Mouse (Mus musculus) hindbrain, embryonic 11.5 days (tissue): ENCODE results near the gene Creb5. TPM values are rescaled to one million over a fixed set of nuclear protein-coding genes. Genes with fewer than 3 reads are reported as not detected.

ENCODE experiments used
- ATAC-seq: fragments of 200-750 bp; cut with Nextera tagmentation; 2 replicates; pipeline ENCODE4 v1.8.0; 2017; ENCODE audit warnings: mild to moderate bottlenecking, moderate TSS enrichment, moderate library complexity; ENCODE audit not compliant: low FRiP score
- DNase-seq: peaks from one replicate; pipeline ENCODE4 v3.0.0-alpha.2; 2015; ENCODE audit warnings: low spot score
- H3K27ac ChIP-seq: fragments of 300-500 bp; sonication (generic); 2 replicates; pipeline ENCODE4 v1.5.1; 2014; ENCODE audit warnings: mild to moderate bottlenecking, low read depth, low read length
- H3K27me3 ChIP-seq: fragments of 300-500 bp; sonication (generic); 2 replicates; pipeline ENCODE4 v1.6.1; 2014; ENCODE audit warnings: mild to moderate bottlenecking, low read length, moderate library complexity, mixed read lengths; ENCODE audit not compliant: control insufficient read depth, insufficient read depth
- H3K36me3 ChIP-seq: fragments of 300-500 bp; sonication (generic); 2 replicates; pipeline ENCODE4 v1.6.1; 2014; ENCODE audit warnings: mild to moderate bottlenecking, low read length, moderate library complexity, mixed read lengths; ENCODE audit not compliant: control insufficient read depth, insufficient read depth
- H3K4me1 ChIP-seq: fragments of 300-500 bp; sonication (generic); replicated peaks from 2 replicates; pipeline ENCODE4 v1.6.1; 2014; ENCODE audit warnings: low read length, mixed read lengths; ENCODE audit not compliant: control insufficient read depth, insufficient read depth
- H3K4me2 ChIP-seq: fragments of 300-500 bp; sonication (generic); replicated peaks from 2 replicates; pipeline ENCODE4 v1.6.1; 2014; ENCODE audit warnings: mild to moderate bottlenecking, low read depth, low read length
- H3K4me3 ChIP-seq: fragments of 300-500 bp; sonication (generic); 2 replicates; pipeline ENCODE4 v1.5.1; 2014; ENCODE audit warnings: low read depth, low read length
- H3K9ac ChIP-seq: fragments of 300-500 bp; sonication (generic); 2 replicates; pipeline ENCODE4 v1.6.1; 2014; ENCODE audit warnings: low read depth, low read length
- H3K9me3 ChIP-seq: fragments of 300-500 bp; sonication (generic); 2 replicates; pipeline ENCODE4 v1.6.1; 2016; ENCODE audit warnings: low read length; ENCODE audit not compliant: control insufficient read depth
- WGBS: fragments of 180-500 bp; shearing (Covaris S2); extraction: QIAGEN DNeasy Blood & Tissue Kit; methylation state at CpG from one replicate; pipeline ENCODE4 v1.1.7; 2014; 5-methylcytosine and 5-hydroxymethylcytosine counted together
- polyA plus RNA-seq: library from polyadenylated mRNA; unstranded; fragments of >200 nt; fragmentation: Nextera tagmentation; extraction: Ambion mirVana; gene quantifications from 2 replicates; pipeline ENCODE4 v1.2.1, GENCODE M21; 2014

Gene Creb5
- polyA plus RNA-seq, 1 experiment from 2014 or later: 5.5 TPM

GRCm38 (mm10) chr6:53517371-53517945, 230.4 kb downstream of the Creb5 start:
- Histone ChIP-seq H3K4me3 (no peak overlapping the region), H3K36me3 (no peaks in the 10 kb centered on the region), H3K4me1 (no peaks in the 10 kb centered on the region), H3K9me3 (no peaks in the 10 kb centered on the region), H3K9ac (no peak overlapping the region), H3K27me3 (no peaks in the 10 kb centered on the region), H3K4me2 (no peak overlapping the region), H3K27ac (no peak overlapping the region)
- 40% methylated on average over 5 of the region's 5 CpGs for WGBS
- no peak for DNase-seq
- ATAC-seq: no peak

- H3K36me3 ChIP-seq: no peaks in the 10 kb centered on the region
- no peak overlapping the region for H3K4me3 ChIP-seq
- WGBS: 92% methylated on average over 13 of the region's 13 CpGs
- H3K27me3 ChIP-seq: no peaks in the 10 kb centered on the region
- H3K4me2 ChIP-seq: no peak overlapping the region
- no peaks in the 10 kb centered on the region for H3K4me1 ChIP-seq
- no peak for DNase-seq
- no peaks in the 10 kb centered on the region for H3K9me3 ChIP-seq
- ATAC-seq: no peak
- no peak overlapping the region for H3K27ac ChIP-seq
- no peak overlapping the region for H3K9ac ChIP-seq
Observed at GRCm38 (mm10) chr6:53523743-53524497, 236.8 kb downstream of the Creb5 start.

GRCm38 (mm10) chr6:53526460-53526859, 239.4 kb downstream of the Creb5 start:
- Histone ChIP-seq H3K4me3 (no peak overlapping the region), H3K9ac (no peak overlapping the region), H3K4me2 (no peak overlapping the region), H3K36me3 (no peaks in the 10 kb centered on the region), H3K27me3 (no peaks in the 10 kb centered on the region), H3K9me3 (no peaks in the 10 kb centered on the region), H3K4me1 (no peaks in the 10 kb centered on the region), H3K27ac (no peak overlapping the region)
- no peak for ATAC-seq
- DNase-seq: no peak
- 74% methylated on average over 1 of the region's 1 CpGs for WGBS

- H3K4me3 ChIP-seq: no peak overlapping the region
- no peaks in the 10 kb centered on the region for H3K27me3 ChIP-seq
- H3K9ac ChIP-seq: no peak overlapping the region
- no peaks in the 10 kb centered on the region for H3K36me3 ChIP-seq
- H3K4me2 ChIP-seq: no peak overlapping the region
- no peak overlapping the region for H3K27ac ChIP-seq
- no peak for ATAC-seq
- DNase-seq: no peak
- H3K9me3 ChIP-seq: no peaks in the 10 kb centered on the region
- no peaks in the 10 kb centered on the region for H3K4me1 ChIP-seq
- 90% methylated on average over 8 of the region's 8 CpGs for WGBS
Observed at GRCm38 (mm10) chr6:53530742-53531141, 243.7 kb downstream of the Creb5 start.

GRCm38 (mm10) chr6:53531461-53531860, 244.4 kb downstream of the Creb5 start:
- no peaks in the 10 kb centered on the region for H3K9me3 ChIP-seq
- no peak for ATAC-seq

GRCm38 (mm10) chr6:53537530-53537929, 250.5 kb downstream of the Creb5 start:
- no peaks in the 10 kb centered on the region for H3K36me3 ChIP-seq
- no peak overlapping the region for H3K4me2 ChIP-seq
- H3K27ac ChIP-seq: no peak overlapping the region
- no peaks in the 10 kb centered on the region for H3K9me3 ChIP-seq
- no peak overlapping the region for H3K9ac ChIP-seq
- H3K27me3 ChIP-seq: no peaks in the 10 kb centered on the region
- H3K4me1 ChIP-seq: no peaks in the 10 kb centered on the region
- no peak for ATAC-seq
- DNase-seq: no peak
- no peak overlapping the region for H3K4me3 ChIP-seq
- WGBS: 92% methylated on average over 4 of the region's 4 CpGs

More at GRCm38 (mm10) chr6:53531461-53531860, 244.4 kb downstream of the Creb5 start:
- H3K4me3 ChIP-seq: no peak overlapping the region
- no peaks in the 10 kb centered on the region for H3K36me3 ChIP-seq
- no peak for DNase-seq
- no peak overlapping the region for H3K4me2 ChIP-seq
- H3K4me1 ChIP-seq: no peaks in the 10 kb centered on the region
- H3K9ac ChIP-seq: no peak overlapping the region
- H3K27me3 ChIP-seq: no peaks in the 10 kb centered on the region
- WGBS: 84% methylated on average over 4 of the region's 4 CpGs
- H3K27ac ChIP-seq: no peak overlapping the region

GRCm38 (mm10) chr6:53541798-53542197, 254.7 kb downstream of the Creb5 start:
- H3K4me1 ChIP-seq: peaks cover 4% of the 10 kb centered on the region; the same call in 1 of the 2 replicates
- DNase-seq: no peak
- no peak overlapping the region for H3K27ac ChIP-seq
- no peak for ATAC-seq
- H3K4me2 ChIP-seq: no peak overlapping the region
- H3K36me3 ChIP-seq: no peaks in the 10 kb centered on the region
- no peak overlapping the region for H3K4me3 ChIP-seq
- WGBS: 84% methylated on average over 5 of the region's 5 CpGs
- no peaks in the 10 kb centered on the region for H3K27me3 ChIP-seq
- H3K9ac ChIP-seq: no peak overlapping the region
- H3K9me3 ChIP-seq: no peaks in the 10 kb centered on the region

GRCm38 (mm10) chr6:53545483-53545900, 258.4 kb downstream of the Creb5 start:
- ATAC-seq (peak; percentile 71), DNase-seq (peak; percentile 61)
- WGBS: 21% methylated on average over 2 of the region's 2 CpGs
- Histone ChIP-seq H3K9me3 (no peaks in the 10 kb centered on the region), H3K27me3 (no peaks in the 10 kb centered on the region), H3K36me3 (no peaks in the 10 kb centered on the region), H3K4me2 (no peak overlapping the region), H3K4me1 (peaks cover 4% of the 10 kb centered on the region; the same call in 1 of the 2 replicates), H3K4me3 (no peak overlapping the region), H3K9ac (no peak overlapping the region), H3K27ac (peak overlapping the region; percentile 51)

- ATAC-seq (no peak), DNase-seq (peak; percentile 28)
- no peaks in the 10 kb centered on the region for H3K27me3 ChIP-seq
- no peaks in the 10 kb centered on the region for H3K36me3 ChIP-seq
- no peak overlapping the region; the same call in 1 of the 2 replicates for H3K4me2 ChIP-seq
- H3K9me3 ChIP-seq: no peaks in the 10 kb centered on the region
- H3K9ac ChIP-seq: no peak overlapping the region
- H3K4me1 ChIP-seq: peaks cover 4% of the 10 kb centered on the region; the same call in 1 of the 2 replicates
- peak overlapping the region; percentile 51; the same call in 1 of the 2 replicates for H3K27ac ChIP-seq
- 24% methylated on average over 5 of the region's 5 CpGs for WGBS
- H3K4me3 ChIP-seq: no peak overlapping the region
Observed at GRCm38 (mm10) chr6:53545989-53546388, 258.9 kb downstream of the Creb5 start.
